Mouse (Mus musculus) adrenal gland, postnatal 25 days (tissue): ENCODE measurements around the gene Tango6. TPM values are rescaled to one million over a fixed set of nuclear protein-coding genes. Genes with fewer than 3 reads are reported as not detected.
"Not testable (repeated sequence)": the region's sequence is repeated elsewhere in the genome, so short reads cannot be mapped to it uniquely, and the experiment has no call there.

Experiments
- DNase-seq: peaks from one replicate; pipeline ENCODE4 v3.0.0; 2021; ENCODE audit warnings: mixed read lengths
- total RNA-seq: library from RNA; stranded (reverse); gene quantifications from 2 replicates; pipeline ENCODE4 v1.2.3, GENCODE M21; 2021

Gene Tango6
- total RNA-seq, 1 experiment from 2014 or later = 13.7 TPM

DNA sequence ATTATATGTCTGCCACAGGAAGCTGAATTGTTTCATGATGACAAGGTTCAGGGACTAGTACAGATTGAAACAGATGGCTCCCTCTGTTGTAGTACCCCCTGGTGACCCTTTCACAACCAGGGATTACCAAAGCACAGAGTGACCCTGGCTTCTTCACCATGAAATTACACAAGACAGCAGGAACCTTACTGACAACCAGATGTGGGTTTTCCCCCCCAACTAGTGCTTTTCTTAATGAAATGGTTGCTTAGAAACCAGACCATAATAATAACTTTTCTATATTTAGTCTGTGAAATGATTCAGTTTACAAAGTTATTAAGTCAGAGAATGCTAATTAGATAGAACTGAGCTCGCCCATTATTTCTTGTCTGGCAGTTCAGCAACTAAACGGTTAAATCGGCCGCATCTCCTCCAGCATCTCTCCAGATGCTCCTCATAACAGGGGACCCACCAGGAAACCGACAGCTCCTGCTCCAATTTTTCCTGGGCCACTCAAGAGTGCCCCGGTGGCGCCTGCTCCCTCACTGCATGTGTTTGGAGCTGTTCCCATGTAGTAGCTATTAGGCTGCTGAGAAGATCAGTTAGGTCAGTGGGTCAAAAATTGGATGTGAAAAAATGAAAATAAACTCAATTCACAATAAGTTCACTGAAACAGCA is 79.1 kb downstream of the Tango6 start:
- no peak for DNase-seq

- no peak for DNase-seq
These were observed 81.7 kb downstream of the Tango6 start for GRCm38 (mm10) chr8:106764529-106764928.

DNA sequence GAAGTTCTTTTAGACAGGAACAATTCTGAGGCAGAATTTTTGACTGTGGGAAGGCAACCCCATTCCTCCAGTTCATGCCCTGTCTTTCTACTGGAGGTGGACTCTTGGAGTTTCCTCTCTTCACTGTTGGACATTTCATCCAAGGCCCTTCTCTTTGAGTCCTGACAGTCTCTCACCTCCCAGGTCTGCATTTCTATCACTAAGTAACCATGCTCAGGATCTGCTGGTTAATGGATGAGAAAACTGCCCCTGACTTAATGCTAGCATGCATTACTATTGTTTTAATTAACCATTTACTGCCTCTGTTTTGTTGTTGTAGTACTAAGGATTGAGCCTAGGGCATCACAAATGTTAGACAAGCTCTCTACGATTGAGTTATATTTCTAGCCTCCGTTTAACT is 82.7 kb downstream of the Tango6 start:
- DNase-seq = no peak

DNA sequence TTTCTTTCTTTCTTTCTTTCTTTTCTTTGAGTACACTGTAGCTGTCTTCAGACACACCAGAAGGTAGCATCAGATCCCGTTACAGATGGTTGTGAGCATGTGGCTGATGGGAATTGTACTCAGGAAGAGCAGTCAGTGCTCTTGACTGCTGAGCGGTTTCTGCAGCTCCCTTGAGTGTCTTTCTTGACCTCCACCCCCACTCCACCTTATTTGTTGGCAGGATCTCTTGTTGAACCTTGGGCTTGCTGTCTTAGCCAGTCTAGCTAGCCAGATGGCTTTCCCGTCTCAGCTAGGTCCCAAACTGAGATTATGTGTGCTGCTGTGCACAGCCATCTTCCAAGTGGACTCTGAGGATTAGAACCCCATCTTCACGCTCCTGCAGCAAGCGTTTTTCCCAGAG is 83.9 kb downstream of the Tango6 start:
- DNase-seq = no peak

- no peak for DNase-seq
These were observed 86.4 kb downstream of the Tango6 start for GRCm38 (mm10) chr8:106769147-106769805.

GRCm38 (mm10) chr8:106770596-106771179 is 87.8 kb downstream of the Tango6 start:
- no peak for DNase-seq

DNA sequence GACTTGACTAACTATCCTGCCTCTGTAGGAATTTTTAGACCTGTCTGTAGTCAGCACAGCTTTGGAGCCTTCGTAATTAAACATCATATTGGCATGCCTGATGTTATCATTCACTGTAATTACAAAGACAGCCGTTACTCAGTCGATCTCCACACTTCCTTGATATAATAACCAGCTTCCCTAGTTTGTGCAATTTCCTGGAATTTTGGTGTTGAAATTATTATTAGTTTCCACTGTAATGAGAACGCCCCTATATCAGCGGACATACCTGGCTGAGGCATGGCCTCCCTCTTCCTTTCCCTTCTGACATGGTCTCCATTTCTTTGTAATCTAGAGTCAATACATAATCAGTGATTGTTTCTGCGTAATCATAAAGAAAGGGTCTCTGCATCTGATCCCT is 89.2 kb downstream of the Tango6 start:
- DNase-seq = no peak

- DNase-seq = no peak
These were observed 89.6 kb downstream of the Tango6 start for GRCm38 (mm10) chr8:106772501-106772900.

- DNase-seq = no peak
These were observed 91.9 kb downstream of the Tango6 start for GRCm38 (mm10) chr8:106774567-106775320.

DNA sequence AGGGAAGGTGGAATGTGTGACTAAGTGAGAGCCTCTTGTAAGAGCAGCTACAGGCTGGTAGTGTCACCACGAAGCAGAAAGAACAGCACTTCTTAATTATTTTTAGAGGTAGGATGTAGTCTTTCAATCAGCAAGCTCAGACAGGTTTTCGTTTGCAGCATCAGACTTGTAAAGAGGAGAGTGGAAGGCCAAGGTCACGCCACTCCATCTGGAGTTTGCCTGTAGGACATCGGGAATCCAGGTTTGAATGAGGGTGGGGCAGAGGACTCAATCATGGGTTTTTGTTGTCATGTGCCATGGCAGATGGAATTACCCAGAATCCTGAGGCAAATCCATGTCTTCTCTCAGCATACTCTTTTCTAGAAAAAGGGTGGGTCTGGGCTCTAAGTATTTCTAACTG is 106.8 kb downstream of the Tango6 start:
- DNase-seq = no peak

DNA sequence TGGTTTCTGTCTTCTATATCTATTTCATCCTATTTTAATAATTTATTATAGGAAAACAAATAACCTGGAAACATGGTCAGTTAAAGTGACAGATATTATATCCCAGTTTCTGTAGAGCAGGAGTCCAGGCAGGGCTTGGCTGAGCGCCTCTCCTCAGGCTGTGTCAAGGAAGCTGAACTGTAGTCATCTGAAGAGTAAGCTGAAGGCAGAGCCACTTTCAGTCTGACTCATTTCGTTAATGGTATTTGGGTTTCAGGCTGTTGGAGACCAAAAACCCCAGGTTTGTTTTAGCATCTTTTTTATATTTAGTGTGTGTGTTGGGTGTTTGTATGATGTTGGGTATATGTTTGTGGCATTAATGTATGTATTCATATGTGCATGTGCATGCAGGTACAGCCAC is 112.0 kb downstream of the Tango6 start:
- DNase-seq = no peak

GRCm38 (mm10) chr8:106799821-106800220 is 117.0 kb downstream of the Tango6 start:
- no peak for DNase-seq

GRCm38 (mm10) chr8:106801261-106801660 is 118.4 kb downstream of the Tango6 start:
- DNase-seq = no peak

GRCm38 (mm10) chr8:106802384-106803137 is 119.7 kb downstream of the Tango6 start:
- not testable (repeated sequence) for DNase-seq

GRCm38 (mm10) chr8:106805859-106806258 is 123.0 kb downstream of the Tango6 start:
- no peak for DNase-seq

DNA sequence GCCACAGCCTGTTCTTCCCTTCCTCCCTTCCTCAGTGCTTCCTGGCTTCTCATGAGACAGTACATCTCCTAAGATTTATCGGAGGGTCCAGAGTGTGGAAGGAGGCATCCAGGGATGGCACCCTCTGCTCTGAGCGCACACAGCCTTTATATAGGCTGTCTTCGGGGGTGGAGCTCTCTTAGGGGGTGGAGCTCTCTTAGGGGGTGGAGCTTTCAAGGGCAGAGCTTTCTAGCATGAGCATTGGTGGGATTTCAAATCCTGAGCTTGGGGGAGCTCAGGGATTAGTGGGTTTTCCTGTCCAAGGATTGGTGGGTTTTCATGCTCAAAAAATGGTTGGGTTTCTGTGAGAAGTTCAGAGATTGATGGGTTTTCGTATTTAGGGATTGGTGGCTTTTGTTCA is 124.6 kb downstream of the Tango6 start:
- no peak for DNase-seq

DNA sequence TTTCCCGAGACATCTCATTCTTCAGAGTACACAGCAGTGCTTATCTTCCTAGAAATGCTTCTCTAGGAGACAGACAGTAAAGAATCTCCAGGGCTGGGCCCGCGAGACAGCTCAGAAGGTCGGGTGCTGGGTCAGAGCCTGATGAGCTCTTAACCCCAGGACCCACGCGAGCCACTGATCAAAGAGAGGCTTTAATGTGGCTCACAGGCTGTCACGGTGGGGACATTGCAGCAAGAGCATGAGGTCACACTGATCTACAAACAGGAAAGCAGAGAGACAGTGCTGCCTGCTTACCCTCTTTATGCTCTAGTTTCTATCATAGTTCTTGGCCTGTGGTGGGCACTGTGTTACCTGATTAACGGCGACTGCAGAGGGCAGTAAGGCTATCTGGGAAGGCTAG is 126.9 kb downstream of the Tango6 start:
- DNase-seq = no peak

- DNase-seq = no peak
These were observed 127.5 kb downstream of the Tango6 start for GRCm38 (mm10) chr8:106810406-106810805.

- DNase-seq = no peak
These were observed 129.7 kb downstream of the Tango6 start for GRCm38 (mm10) chr8:106812560-106812959.

DNA sequence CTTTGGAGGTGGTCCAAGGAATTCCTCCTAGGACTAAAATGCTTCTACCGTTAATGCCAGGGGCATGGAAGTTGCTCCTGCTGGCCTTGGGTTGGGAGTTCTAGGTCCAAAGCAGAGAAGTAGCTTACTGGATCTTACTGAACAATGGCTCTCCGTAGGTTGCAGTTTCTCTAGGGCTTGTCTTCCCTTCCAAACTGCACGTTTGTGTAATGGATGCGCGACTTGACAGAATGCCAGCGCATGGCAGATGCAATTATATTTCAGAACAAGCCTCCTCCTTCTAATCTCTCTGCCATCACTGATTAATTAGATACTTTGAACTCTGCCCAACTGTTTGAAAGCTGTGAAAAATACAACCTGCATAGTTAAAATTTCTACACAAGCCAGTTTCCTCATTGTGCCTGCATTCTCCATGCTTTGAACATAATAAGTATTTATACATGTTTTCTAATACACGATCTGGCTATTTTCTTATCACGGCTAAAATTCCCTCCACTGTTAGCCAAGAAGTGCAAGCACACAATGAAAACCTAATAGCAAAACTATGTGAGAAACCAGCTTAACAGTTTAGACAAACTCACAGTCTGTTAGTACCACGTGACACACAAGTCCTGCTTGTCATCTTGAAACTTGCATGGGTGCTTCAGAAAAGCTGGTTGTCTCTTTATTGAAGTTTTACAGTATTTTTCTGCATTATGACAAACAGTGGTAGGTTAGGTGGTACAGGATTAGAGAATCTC is 133.7 kb downstream of the Tango6 start:
- no peak for DNase-seq

- DNase-seq = no peak
These were observed 134.3 kb downstream of the Tango6 start for GRCm38 (mm10) chr8:106817171-106817545.
